ENCODE assay signal across 19 mouse cellular contexts in genomic region chr7:123129061-123129460, GRCm38 (mm10).
"Had no signal": no experiment of that assay in that cellular context is flagged by ENCODE, and none has a peak within 500 bp of the region (broad histone marks: within the 10 kb centered on the region; RNA-seq: fewer than 3 reads in every experiment).

No protein-coding gene starts in this region.

- H3K27ac ChIP-seq: heart, adult 2 months; hindbrain, embryonic 10.5 days; hindbrain, embryonic 12.5 days; hindbrain, embryonic 14.5 days; intestine, embryonic 15.5 days; limb, embryonic 10.5 days; limb, embryonic 12.5 days; liver, embryonic 13.5 days; liver, embryonic 15.5 days had no signal

- DNase-seq: gastrocnemius, postnatal 14 days; heart, adult 2 months; heart, postnatal 10 days; heart, postnatal 4 days; kidney, adult 18-20 months; kidney, adult 8-10 months; kidney, postnatal 10 days; kidney, postnatal 25 days; kidney, postnatal 4 days; liver; liver, embryonic 13.5 days had no signal

- H3K4me3 ChIP-seq: heart, adult 2 months; hindbrain, embryonic 10.5 days; hindbrain, embryonic 12.5 days; intestine, embryonic 15.5 days; layer of hippocampus, adult 2 months; limb, embryonic 10.5 days; limb, embryonic 12.5 days; liver, embryonic 13.5 days; liver, embryonic 15.5 days had no signal
